Mouse (Mus musculus) R1 (cell line): ENCODE measurements around the gene Cdkl3.
"Not testable (repeated sequence)": the region's sequence is repeated elsewhere in the genome, so short reads cannot be mapped to it uniquely, and the experiment has no call there.

Experiments used
- DNase-seq: peaks from one replicate; pipeline ENCODE4 v3.0.0-alpha.2; 2018; ENCODE audit warnings: low read depth, low spot score

Gene Cdkl3

DNA sequence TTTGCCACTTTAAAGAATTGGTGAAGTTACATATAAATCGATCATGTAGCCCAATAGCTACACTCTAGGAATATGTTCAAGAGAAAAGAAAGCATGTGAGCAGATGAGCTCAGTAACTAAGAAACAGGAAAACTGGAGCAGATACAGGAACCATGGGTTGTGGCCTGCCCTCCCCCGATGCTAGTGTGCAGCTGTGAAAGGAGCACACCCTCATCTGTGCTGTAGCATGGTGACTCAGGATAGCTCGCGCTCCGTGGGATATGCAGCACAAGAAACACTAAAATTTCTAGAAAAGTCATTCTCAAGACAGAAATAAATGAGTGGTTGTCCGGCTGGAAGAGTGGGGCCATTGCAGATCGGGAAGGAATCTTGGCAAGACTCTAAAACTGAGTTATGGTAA lies 113.1 kb downstream of the Cdkl3 start:
- DNase-seq, result no peak

DNA sequence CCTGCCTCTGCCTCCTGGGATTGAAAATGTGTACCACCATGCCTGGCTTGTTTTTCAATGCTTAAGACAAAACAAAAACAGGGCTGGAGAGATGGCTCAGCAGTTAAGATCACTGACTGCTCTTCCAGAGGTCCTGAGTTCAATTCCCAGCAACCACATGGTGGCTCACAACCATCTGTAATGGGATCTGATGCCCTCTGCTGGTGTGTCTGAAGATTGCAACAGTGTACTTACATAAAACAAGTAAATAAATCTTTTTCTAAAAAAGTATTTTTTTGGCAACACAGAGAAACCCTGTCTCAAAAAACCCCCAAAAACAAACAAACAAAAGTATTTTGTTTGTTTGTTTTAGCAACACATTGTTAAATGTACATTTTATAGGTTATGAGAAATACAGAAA lies 116.4 kb downstream of the Cdkl3 start:
- not testable (repeated sequence) for DNase-seq

DNA sequence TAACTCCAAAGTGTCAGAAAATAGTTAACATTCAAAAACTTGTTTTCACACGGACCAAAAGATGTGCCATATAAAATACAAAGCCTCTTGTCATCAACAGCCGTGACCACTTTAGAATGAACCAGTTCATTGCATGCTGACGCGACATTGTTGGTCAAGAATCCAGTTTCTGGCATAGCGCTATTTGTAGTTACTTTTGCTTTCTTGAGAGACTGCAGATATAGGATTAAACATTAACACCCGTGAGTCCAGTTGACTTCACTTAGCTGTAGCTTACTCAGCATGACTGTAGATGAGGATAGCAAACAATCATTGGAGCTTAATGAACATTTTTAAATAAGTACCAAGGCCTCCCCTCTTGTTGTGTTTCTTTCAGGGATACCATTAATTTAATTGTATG lies 118.0 kb downstream of the Cdkl3 start:
- DNase-seq, result no peak

DNA sequence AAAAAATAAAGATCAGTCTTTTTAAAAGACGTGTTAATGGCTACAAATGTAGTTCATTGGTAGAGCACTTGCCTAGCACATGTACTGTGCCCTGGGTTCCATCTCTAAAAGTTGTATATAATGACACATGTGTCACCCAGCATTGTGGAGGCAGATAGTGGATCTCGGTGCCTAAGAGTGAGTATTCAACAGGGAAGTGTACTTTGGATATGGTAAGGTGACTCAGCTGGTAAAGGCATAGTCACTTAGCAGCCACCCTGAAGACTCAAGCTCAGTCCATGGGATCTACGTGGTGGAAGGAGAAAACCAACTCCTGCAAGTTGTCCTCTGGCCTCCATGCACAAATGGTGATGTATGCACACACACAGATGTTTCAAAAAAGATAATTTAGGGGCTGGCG lies 120.4 kb downstream of the Cdkl3 start:
- DNase-seq, result no peak

DNA sequence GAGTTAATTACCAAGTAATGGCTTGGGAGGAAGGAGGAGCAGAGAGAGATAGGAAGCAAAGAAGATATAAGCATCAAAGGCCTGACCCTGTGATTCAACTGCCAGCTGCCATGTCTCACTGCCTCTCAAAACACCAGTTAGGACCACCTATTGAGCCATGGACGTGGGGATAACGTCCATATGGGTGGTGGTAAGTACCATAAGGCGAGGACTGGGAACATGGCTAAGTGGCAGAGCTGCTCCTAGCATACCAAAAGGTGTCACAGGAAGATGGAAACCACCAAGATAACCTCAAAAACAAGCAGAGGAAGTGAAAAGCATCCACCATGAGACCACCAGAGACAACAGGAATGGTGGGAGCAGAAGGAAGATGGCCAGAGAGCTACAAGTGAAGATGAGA lies 123.1 kb downstream of the Cdkl3 start:
- no peak for DNase-seq

DNA sequence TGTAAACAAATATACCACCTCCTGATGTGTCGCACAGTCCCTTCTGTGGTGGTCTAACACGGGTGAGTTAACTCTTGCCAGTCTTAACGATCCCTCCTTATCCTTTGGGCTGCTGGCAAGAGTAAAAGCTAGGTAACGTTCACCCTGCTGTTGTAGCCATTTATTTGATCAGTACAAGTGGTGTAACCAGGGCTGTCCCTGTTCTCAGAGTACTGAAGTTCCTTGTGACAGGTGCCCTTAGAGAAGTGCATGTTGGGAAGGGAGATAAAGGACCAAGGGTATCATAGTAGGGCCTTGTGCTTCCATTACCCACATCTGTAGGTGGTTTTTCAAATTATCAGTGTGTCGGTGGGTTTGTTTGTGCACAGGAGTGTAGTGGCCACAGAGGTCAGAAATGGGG lies 123.7 kb downstream of the Cdkl3 start:
- DNase-seq, result no peak

DNA sequence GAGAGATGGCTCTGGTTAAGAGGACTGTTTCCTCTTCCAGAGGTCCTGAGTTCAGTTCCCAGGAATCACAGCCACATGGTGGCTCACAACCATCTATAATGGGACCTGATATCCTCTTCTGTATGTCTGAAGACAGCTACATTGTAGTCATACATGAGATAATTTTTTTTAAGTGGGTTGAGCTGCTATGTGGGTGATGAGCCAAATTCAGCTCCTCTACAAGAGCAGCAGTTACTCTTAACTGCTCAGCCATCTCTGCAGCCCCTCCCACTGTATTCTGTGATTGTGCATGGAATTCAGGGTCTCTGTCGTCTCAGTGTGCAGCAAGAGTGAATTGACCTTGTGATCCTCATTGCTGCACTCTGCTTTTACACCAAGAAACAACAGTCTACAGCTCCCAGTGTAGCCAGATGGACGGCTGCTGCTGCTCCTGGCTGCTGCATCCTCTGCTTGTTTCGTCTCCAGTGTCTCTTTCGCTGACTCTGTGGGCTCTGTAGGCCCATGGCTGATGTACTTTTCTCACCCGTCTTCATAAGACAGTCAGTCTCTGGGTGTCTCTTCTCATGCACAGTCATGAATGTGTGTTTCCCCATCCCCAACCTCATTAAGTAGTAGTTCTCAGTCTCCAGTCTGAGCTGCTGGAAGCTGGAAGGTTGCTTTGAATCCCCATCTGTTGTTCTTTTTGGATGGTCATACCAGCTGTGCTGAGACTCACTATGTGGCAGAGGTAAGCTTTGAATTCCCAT lies 124.5 kb downstream of the Cdkl3 start:
- DNase-seq, result no peak

DNA sequence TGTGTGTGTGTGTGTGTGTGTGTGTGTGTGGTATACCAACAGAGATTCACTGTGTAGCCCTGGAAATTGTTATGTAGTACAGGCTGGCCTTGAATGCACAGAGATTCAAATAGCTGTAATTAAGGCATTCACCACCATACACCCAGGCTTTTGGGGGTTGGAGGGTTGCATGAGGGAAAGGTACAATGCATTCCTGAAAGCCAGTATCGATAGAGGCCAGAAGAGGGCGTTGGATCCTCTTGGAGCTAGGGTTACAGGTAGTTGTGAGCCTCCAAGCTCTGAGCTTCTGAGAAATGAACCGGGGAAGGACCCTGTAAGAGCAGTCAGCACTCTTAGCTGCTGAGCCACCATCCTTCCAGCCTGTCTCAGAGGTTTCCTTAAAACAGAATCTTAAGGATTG lies 125.2 kb downstream of the Cdkl3 start:
- peak; percentile 69 for DNase-seq

DNA sequence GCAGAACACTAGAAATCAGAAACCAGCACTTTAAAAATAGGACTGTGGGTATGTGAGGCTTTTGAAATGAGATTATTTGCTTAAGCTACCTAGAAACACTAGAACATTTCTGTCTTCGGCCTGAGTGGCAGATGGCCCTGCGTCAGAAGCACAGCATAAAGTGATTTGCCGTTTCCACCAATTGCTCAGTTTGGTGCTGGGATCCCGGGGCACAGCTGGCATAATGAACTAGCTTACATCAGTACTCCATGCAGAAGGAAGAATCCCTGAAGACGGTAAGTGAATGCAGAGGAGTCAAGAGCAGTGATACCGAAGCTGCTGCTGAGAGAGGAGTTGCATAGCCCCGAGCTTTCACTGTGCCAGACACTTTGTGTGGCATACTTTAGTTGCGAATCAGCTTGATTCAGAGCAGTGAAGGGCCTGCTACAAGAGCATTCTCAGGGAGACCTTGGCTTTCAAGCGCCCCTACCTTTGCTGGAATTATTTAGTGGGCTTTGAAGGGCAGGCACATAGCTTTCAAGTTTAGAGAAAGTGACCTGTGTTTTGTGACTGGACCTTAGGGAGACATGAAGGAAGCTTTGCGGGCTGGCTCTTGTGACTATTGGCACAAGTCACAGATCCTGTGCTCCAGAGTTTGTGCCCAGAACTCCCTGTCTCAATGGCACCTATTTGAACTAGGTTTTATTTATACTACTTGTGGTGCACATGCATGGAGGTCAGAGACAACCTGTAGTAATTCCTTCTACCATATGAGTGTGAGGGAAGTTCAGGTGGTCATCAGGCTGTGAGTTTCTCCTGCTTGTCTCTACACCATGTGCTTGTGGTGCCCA lies 125.8 kb downstream of the Cdkl3 start:
- DNase-seq, result no peak

DNA sequence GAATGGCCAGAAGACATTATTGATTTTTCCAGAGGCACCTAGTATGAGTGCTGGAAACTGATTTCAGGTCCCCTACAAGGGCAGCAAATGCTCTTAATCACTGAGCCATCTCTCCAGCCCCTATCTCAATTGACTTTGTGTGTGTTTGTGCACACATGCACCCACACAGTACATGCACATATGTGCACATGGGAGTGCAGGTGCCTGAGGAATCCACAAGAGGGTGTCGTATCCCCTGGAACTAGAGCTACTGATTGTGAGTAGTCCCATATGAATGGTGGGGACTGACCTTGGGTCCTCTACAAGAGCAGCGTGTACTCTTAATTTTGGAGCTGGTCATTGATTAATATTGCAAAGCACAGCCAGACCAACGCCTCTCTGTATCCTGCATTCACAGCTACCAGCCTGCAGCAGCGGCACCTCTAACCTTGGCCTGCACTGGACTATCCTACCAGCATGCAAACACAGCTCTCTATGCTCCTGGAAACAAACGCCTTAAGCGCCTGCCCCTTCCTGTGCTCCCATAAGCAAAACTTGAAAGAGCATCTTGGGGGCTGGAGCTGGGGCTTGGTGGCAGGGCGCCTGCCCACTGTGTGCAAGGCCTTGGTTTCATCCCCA lies 126.5 kb downstream of the Cdkl3 start:
- DNase-seq, result peak; percentile 57
